Mouse (Mus musculus) myocyte (in vitro differentiated cells): ENCODE measurements at regions not wholly inside any gene's neighbourhood (a gene's known extent, or its start where the extent isn't known, plus 50 kb on each side); places are given as distances from the start of the nearest gene placed in this dataset.

Experiments
- CEBPB ChIP-seq: IDR thresholded peaks from 2 replicates; pipeline ENCODE4 v1.6.1; 2011; ENCODE audit warnings: mild to moderate bottlenecking, moderate library complexity; ENCODE audit not compliant: poor library complexity, insufficient read depth, severe bottlenecking
- E2F4 ChIP-seq: IDR thresholded peaks from one replicate; pipeline ENCODE4 v1.6.1; 2011; ENCODE audit warnings: mild to moderate bottlenecking, control low read depth, moderate library complexity; ENCODE audit not compliant: insufficient read depth
- MAX ChIP-seq: IDR thresholded peaks from one replicate; pipeline ENCODE4 v1.6.1; 2011; ENCODE audit warnings: low read depth, mild to moderate bottlenecking, control low read depth
- MYOD1 ChIP-seq, 3 experiments: IDR thresholded peaks; one replicate each; pipeline ENCODE4 v1.6.1; 2011; ENCODE audit warnings: control low read depth in 2 of 3, low read depth in 2 of 3, mild to moderate bottlenecking in 2 of 3, moderate library complexity in 1 of 3; ENCODE audit not compliant: insufficient read length in 2 of 3, control insufficient read depth in 1 of 3
- MYOG ChIP-seq, 3 experiments: IDR thresholded peaks; one replicate each; pipeline ENCODE4 v1.6.1; 2011; ENCODE audit warnings: control low read depth in 2 of 3, low read depth in 2 of 3, mild to moderate bottlenecking in 2 of 3; ENCODE audit not compliant: insufficient read length in 2 of 3, control insufficient read depth in 1 of 3, insufficient read depth in 1 of 3
- POLR2A ChIP-seq: IDR thresholded peaks from one replicate; pipeline ENCODE4 v1.6.1; 2011; ENCODE audit warnings: low read depth, mild to moderate bottlenecking, control low read depth, moderate library complexity; ENCODE audit not compliant: insufficient read length
- POLR2AphosphoS2 ChIP-seq: IDR thresholded peaks from one replicate; pipeline ENCODE4 v1.6.1; 2011; ENCODE audit warnings: low read depth, control low read depth; ENCODE audit not compliant: insufficient read length
- REST ChIP-seq: IDR thresholded peaks from one replicate; pipeline ENCODE4 v1.6.1; 2011; ENCODE audit warnings: mild to moderate bottlenecking, control low read depth, moderate library complexity; ENCODE audit not compliant: insufficient read depth, insufficient read length
- SRF ChIP-seq: IDR thresholded peaks from one replicate; pipeline ENCODE4 v1.6.1; 2011; ENCODE audit warnings: low read depth; ENCODE audit not compliant: control insufficient read depth, insufficient read length
- TCF12 ChIP-seq: IDR thresholded peaks from one replicate; pipeline ENCODE4 v1.6.1; 2011; ENCODE audit warnings: mild to moderate bottlenecking, control low read depth; ENCODE audit not compliant: poor library complexity, insufficient read depth, severe bottlenecking

DNA sequence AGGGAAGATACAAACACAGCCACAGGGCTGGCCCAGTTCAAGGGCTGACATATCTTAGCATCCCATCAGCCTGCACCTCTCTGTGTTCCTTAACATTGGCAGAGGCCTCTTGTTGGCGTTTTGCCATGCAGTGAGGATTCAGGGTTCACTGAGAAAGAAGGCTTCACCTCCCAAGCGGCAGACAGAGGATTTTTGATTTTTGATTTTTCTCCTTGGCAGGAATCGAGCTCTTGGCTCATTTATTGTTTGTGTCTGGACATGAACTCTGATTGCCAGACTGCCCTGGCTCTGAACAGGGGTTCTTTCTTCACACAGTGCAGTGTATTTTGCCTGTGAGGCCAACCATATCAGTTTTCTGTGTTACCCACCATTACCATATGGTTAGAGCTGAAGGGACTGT, 259.9 kb upstream of the Dcn start:
- TF ChIP-seq POLR2A (no peak), REST (no peak), MYOG (IDR thresholded peaks at IDR 0.05; ENCODE audit: control insufficient read depth in 1 of 3, insufficient read depth in 1 of 3, insufficient read length in 2 of 3, low read depth in 2 of 3) (no peak), MAX (no peak), SRF (no peak), CEBPB (no peak), TCF12 (no peak), POLR2AphosphoS2 (no peak), MYOD1 (IDR thresholded peaks at IDR 0.05; ENCODE audit: control insufficient read depth in 1 of 3, insufficient read length in 2 of 3, low read depth in 2 of 3) (no peak), E2F4 (no peak)
